Mouse (Mus musculus) midbrain, postnatal 0 days (tissue): ENCODE data around the gene Cnst. TPM values are rescaled to one million over a fixed set of nuclear protein-coding genes. Genes with fewer than 3 reads are reported as not detected.

Experiments used
- ATAC-seq: fragments of 200-750 bp; cut with Nextera tagmentation; 2 replicates; pipeline ENCODE4 v1.8.0; 2017; ENCODE audit warnings: moderate number of reproducible peaks, mild to moderate bottlenecking, moderate TSS enrichment, moderate library complexity; ENCODE audit not compliant: low FRiP score
- DNase-seq: peaks from one replicate; pipeline ENCODE4 v3.0.0-alpha.2; 2015; ENCODE audit warnings: low spot score
- H3K27ac ChIP-seq: fragments of 300-500 bp; sonication (generic); 2 replicates; pipeline ENCODE4 v1.5.1; 2014; ENCODE audit warnings: low read depth, mild to moderate bottlenecking, low read length, mixed read lengths
- H3K27me3 ChIP-seq: fragments of 300-500 bp; sonication (generic); 2 replicates; pipeline ENCODE4 v1.6.1; 2014; ENCODE audit warnings: low read length, control low read depth, mixed read lengths; ENCODE audit not compliant: insufficient read depth
- H3K36me3 ChIP-seq: fragments of 300-500 bp; sonication (generic); 2 replicates; pipeline ENCODE4 v1.6.1; 2014; ENCODE audit warnings: low read length, control low read depth, mixed read lengths; ENCODE audit not compliant: insufficient read depth
- H3K4me1 ChIP-seq: fragments of 300-500 bp; sonication (generic); 2 replicates; pipeline ENCODE4 v1.6.1; 2014; ENCODE audit warnings: mild to moderate bottlenecking, control low read depth, antibody characterized with exemption, low read length, mixed read lengths; ENCODE audit not compliant: insufficient read depth
- H3K4me2 ChIP-seq: fragments of 300-500 bp; sonication (generic); 2 replicates; pipeline ENCODE4 v1.6.1; 2014; ENCODE audit warnings: low read depth, mild to moderate bottlenecking, low read length, mixed read lengths; ENCODE audit not compliant: poor library complexity, severe bottlenecking
- H3K4me3 ChIP-seq: fragments of 300-500 bp; sonication (generic); 2 replicates; pipeline ENCODE4 v1.5.1; 2014; ENCODE audit warnings: low read depth, mild to moderate bottlenecking, low read length, moderate library complexity
- H3K9ac ChIP-seq: fragments of 300-500 bp; sonication (generic); replicated peaks from 2 replicates; pipeline ENCODE4 v1.6.1; 2014; ENCODE audit warnings: mild to moderate bottlenecking, low read length, moderate library complexity, mixed read lengths; ENCODE audit not compliant: poor library complexity, severe bottlenecking
- H3K9me3 ChIP-seq: fragments of 300-500 bp; sonication (generic); 2 replicates; pipeline ENCODE4 v1.6.1; 2016; ENCODE audit warnings: low read length, control low read depth
- CTCF ChIP-seq: IDR thresholded peaks from 2 replicates; pipeline ENCODE4 v1.5.1; 2016; ENCODE audit warnings: antibody characterized with exemption, mild to moderate bottlenecking
- WGBS: fragments of 180-500 bp; shearing (Covaris S2); extraction: QIAGEN DNeasy Blood & Tissue Kit; methylation state at CpG from one replicate; pipeline ENCODE4 v1.1.7; 2014; 5-methylcytosine and 5-hydroxymethylcytosine counted together
- polyA plus RNA-seq: library from polyadenylated mRNA; unstranded; fragments of >200 nt; fragmentation: Nextera tagmentation; extraction: Ambion mirVana; gene quantifications from 2 replicates; pipeline ENCODE4 v1.2.1, GENCODE M21; 2015
- total RNA-seq: library from RNA; depleted of rRNA; stranded (reverse); fragments of >200 nt; gene quantifications from 2 replicates; pipeline ENCODE4 v1.2.3, GENCODE M21; 2014

Cnst gene
- total and polyA plus RNA-seq, 2 experiments from 2014 or later = 16.5 to 36.8 TPM

DNA sequence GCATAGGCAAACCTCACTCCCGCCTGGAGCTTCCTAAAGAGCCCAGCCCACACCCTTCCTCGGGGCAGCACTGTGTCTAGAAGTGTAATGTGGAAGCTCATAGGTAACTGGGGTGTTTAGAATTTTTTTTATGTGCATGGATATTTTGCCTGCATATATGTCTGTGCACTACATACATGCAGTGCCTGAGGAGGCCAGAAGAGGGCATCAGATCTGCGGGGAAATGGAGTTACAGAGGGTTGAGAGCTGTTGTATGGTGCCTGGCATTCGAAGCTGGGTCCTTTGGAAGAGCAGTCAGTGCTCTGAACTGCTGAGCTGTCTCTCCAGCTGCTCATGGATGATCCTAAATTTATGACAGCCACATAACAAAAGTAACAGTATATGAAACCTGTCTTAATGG, 77.5 kb downstream of the Cnst start:
- H3K27me3 ChIP-seq = no peaks in the 10 kb centered on the region
- WGBS = 62% methylated on average over 4 of the region's 4 CpGs

GRCm38 (mm10) chr1:179624354-179624753, 78.2 kb downstream of the Cnst start:
- H3K9ac ChIP-seq = no peak overlapping the region
- peak; percentile 66 for TF ChIP-seq CTCF
- ATAC-seq = no peak
- H3K36me3 ChIP-seq = peaks cover 20% of the 10 kb centered on the region
- 80% methylated on average over 4 of the region's 4 CpGs for WGBS
- no peak overlapping the region for H3K27ac ChIP-seq
- peak; percentile 41 for DNase-seq
- no peak overlapping the region for H3K4me3 ChIP-seq
- H3K4me1 ChIP-seq = no peaks in the 10 kb centered on the region
- no peak overlapping the region for H3K4me2 ChIP-seq
- H3K9me3 ChIP-seq = no peaks in the 10 kb centered on the region
- no peaks in the 10 kb centered on the region for H3K27me3 ChIP-seq

More for the DNA sequence above, 77.5 kb downstream of the Cnst start:
- no peak overlapping the region for H3K27ac ChIP-seq
- H3K9me3 ChIP-seq = no peaks in the 10 kb centered on the region
- no peak for DNase-seq
- peak; percentile 77 for TF ChIP-seq CTCF
- no peaks in the 10 kb centered on the region for H3K4me1 ChIP-seq
- peak; percentile 20; the same call in 1 of the 2 replicates for ATAC-seq
- H3K4me3 ChIP-seq = no peak overlapping the region
- H3K9ac ChIP-seq = no peak overlapping the region
- H3K4me2 ChIP-seq = no peak overlapping the region
- H3K36me3 ChIP-seq = peaks cover 21% of the 10 kb centered on the region

DNA sequence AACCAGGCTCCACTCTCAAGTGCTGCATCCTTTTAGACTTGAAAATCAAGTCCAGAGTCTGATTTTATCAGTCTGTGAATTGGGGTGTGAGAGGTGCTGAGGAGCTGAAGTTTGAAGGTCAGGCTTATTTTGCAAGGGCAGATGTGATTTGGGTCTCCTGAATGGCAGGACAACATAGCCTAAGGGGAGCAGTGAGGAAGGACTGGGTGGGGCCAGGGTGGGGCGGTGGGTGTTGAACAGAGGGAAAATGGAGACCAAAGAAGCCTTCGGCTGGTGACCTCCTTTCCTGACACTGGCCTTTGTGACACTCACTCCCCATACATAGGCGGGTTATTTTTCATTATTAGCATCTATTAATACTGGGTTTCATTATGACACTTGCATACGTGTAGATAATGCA, 81.7 kb downstream of the Cnst start:
- ATAC-seq (no peak), DNase-seq (no peak)
- Histone ChIP-seq H3K9me3 (no peaks in the 10 kb centered on the region), H3K9ac (no peak overlapping the region), H3K4me3 (no peak overlapping the region), H3K27ac (no peak overlapping the region), H3K4me1 (no peaks in the 10 kb centered on the region), H3K36me3 (peaks cover 18% of the 10 kb centered on the region), H3K4me2 (no peak overlapping the region), H3K27me3 (no peaks in the 10 kb centered on the region)
- TF ChIP-seq CTCF = no peak
- 88% methylated on average over 4 of the region's 4 CpGs for WGBS

GRCm38 (mm10) chr1:179628438-179629106, 82.4 kb downstream of the Cnst start:
- 69% methylated on average over 8 of the region's 8 CpGs for WGBS
- no peaks in the 10 kb centered on the region for H3K9me3 ChIP-seq
- H3K36me3 ChIP-seq = peaks cover 18% of the 10 kb centered on the region
- H3K27me3 ChIP-seq = no peaks in the 10 kb centered on the region
- DNase-seq = no peak
- no peak overlapping the region for H3K4me2 ChIP-seq
- H3K4me1 ChIP-seq = no peaks in the 10 kb centered on the region
- H3K9ac ChIP-seq = no peak overlapping the region
- H3K27ac ChIP-seq = no peak overlapping the region
- TF ChIP-seq CTCF = no peak
- ATAC-seq = no peak
- H3K4me3 ChIP-seq = no peak overlapping the region

DNA sequence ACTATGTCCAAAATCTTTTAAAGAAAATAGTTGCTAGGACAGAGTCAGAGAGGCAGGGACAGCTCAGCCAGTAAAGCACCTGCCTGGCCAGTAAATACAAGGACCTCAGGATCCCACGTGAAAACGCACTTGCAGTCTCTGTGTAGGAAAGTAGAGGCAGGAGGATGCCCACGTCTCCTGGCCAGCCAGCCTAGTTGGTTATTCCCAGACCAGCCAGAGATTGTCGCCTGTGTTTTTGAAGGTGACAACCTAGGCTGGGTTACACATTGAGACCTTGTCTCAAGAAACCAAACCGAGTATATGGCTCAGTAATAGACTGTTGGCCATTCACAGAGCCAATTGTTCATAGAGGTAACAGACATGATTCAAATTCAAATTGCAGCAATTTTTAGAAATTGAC, 83.1 kb downstream of the Cnst start:
- ATAC-seq (no peak), DNase-seq (no peak)
- Histone ChIP-seq H3K9ac (no peak overlapping the region), H3K27ac (no peak overlapping the region), H3K36me3 (peaks cover 15% of the 10 kb centered on the region), H3K4me1 (no peaks in the 10 kb centered on the region), H3K27me3 (no peaks in the 10 kb centered on the region), H3K9me3 (no peaks in the 10 kb centered on the region), H3K4me3 (no peak overlapping the region), H3K4me2 (no peak overlapping the region)
- TF ChIP-seq CTCF = no peak
- 84% methylated on average over 5 of the region's 5 CpGs for WGBS

GRCm38 (mm10) chr1:179632746-179633413, 86.7 kb downstream of the Cnst start:
- 83% methylated on average over 11 of the region's 11 CpGs for WGBS
- Histone ChIP-seq H3K27ac (no peak overlapping the region), H3K4me3 (no peak overlapping the region), H3K4me1 (no peaks in the 10 kb centered on the region), H3K9ac (no peak overlapping the region), H3K36me3 (no peaks in the 10 kb centered on the region), H3K27me3 (no peaks in the 10 kb centered on the region), H3K4me2 (no peak overlapping the region), H3K9me3 (no peaks in the 10 kb centered on the region)
- TF ChIP-seq CTCF = no peak
- ATAC-seq = no peak
- DNase-seq = no peak
